Mouse (Mus musculus) midbrain, embryonic 15.5 days (tissue): ENCODE results near the gene Slc13a4. TPM values are rescaled to one million over a fixed set of nuclear protein-coding genes. Genes with fewer than 3 reads are reported as not detected.

Experiments
- ATAC-seq: fragments of 200-750 bp; cut with Nextera tagmentation; replicated peaks from 2 replicates; pipeline ENCODE4 v1.8.0; 2017; ENCODE audit warnings: moderate TSS enrichment
- H3K27ac ChIP-seq: fragments of 300-500 bp; sonication (generic); 2 replicates; pipeline ENCODE4 v1.5.1; 2015; ENCODE audit warnings: mild to moderate bottlenecking, inconsistent platforms
- H3K27me3 ChIP-seq: fragments of 300-500 bp; sonication (generic); replicated peaks from 2 replicates; pipeline ENCODE4 v1.6.1; 2015; ENCODE audit warnings: inconsistent platforms
- H3K36me3 ChIP-seq: fragments of 300-500 bp; sonication (generic); replicated peaks from 2 replicates; pipeline ENCODE4 v1.6.1; 2015; ENCODE audit warnings: inconsistent platforms
- H3K4me1 ChIP-seq: fragments of 300-500 bp; sonication (generic); 2 replicates; pipeline ENCODE4 v1.6.1; 2015; ENCODE audit warnings: inconsistent platforms
- H3K4me2 ChIP-seq: fragments of 300-500 bp; sonication (generic); 2 replicates; pipeline ENCODE4 v1.6.1; 2015; ENCODE audit warnings: inconsistent platforms, mild to moderate bottlenecking, moderate library complexity
- H3K4me3 ChIP-seq: fragments of 300-500 bp; sonication (generic); 2 replicates; pipeline ENCODE4 v1.5.1; 2015; ENCODE audit warnings: mild to moderate bottlenecking, inconsistent platforms
- H3K9ac ChIP-seq: fragments of 300-500 bp; sonication (generic); 2 replicates; pipeline ENCODE4 v1.6.1; 2015; ENCODE audit warnings: mild to moderate bottlenecking, inconsistent platforms
- H3K9me3 ChIP-seq: fragments of 300-500 bp; sonication (generic); 2 replicates; pipeline ENCODE4 v1.6.1; 2016; ENCODE audit warnings: inconsistent platforms
- WGBS: fragments of 180-500 bp; shearing (Covaris S2); methylation state at CpG from one replicate; pipeline ENCODE4 v1.1.7; 2015; ENCODE audit warnings: mixed read lengths; 5-methylcytosine and 5-hydroxymethylcytosine counted together
- polyA plus RNA-seq: library from polyadenylated mRNA; unstranded; fragments of >200 nt; fragmentation: Nextera tagmentation; extraction: Ambion mirVana; gene quantifications from 2 replicates; pipeline ENCODE4 v1.2.1, GENCODE M21; 2015

Slc13a4 gene
- polyA plus RNA-seq, 1 experiment from 2014 or later, result 11.2 TPM

DNA sequence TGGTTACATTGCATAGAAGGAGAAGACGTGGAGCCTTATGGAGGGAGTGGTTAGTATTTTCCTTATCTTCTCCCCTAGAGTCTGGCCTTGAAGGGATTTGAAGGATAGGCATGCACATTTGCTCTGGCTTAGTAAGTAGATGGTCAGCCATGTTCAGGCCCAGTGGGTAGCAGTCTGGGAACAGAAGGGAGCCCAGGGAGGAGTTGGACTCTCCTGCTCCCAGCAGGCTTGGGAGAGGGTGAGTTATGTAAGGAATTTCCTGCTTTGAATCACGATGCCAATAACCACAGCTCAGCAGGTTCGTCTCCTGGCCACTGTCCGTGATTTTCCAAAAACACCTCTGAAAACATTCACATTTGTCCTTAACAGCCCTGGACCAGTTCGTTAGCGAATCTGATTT, 22.9 kb upstream of the Slc13a4 start:
- H3K27me3 ChIP-seq, result no peaks in the 10 kb centered on the region
- WGBS, result 71% methylated on average over 6 of the region's 6 CpGs

DNA sequence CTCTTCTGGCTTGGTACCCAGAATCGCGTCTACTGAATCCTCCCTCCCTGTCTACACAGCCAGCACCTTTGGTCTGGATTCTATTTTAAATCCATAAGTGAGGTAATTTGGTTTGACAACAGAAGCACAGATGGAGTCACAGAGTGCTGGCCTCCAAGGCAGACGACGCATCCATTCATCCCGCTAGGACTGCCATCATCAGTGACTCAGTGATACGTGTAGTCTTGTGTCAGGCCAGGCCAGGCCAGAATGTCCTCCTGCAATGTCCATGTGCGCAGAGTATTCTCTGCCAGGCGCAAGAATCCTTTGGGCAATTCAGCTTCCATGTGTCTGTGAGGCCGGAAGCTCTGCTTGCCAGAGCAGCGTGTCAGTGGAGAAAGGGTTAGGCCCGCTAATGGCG, 22.0 kb upstream of the Slc13a4 start:
- Histone ChIP-seq H3K9ac (no peak overlapping the region), H3K27ac (no peak overlapping the region), H3K4me2 (no peak overlapping the region), H3K9me3 (no peaks in the 10 kb centered on the region), H3K4me3 (no peak overlapping the region), H3K4me1 (no peaks in the 10 kb centered on the region), H3K27me3 (no peaks in the 10 kb centered on the region), H3K36me3 (no peaks in the 10 kb centered on the region)
- ATAC-seq, result no peak
- WGBS, result 95% methylated on average over 12 of the region's 12 CpGs

More for the DNA sequence above, 22.9 kb upstream of the Slc13a4 start:
- Histone ChIP-seq H3K9me3 (no peaks in the 10 kb centered on the region), H3K9ac (no peak overlapping the region), H3K27ac (no peak overlapping the region), H3K4me1 (no peaks in the 10 kb centered on the region), H3K4me2 (no peak overlapping the region), H3K4me3 (no peak overlapping the region), H3K36me3 (no peaks in the 10 kb centered on the region)
- ATAC-seq, result no peak

DNA sequence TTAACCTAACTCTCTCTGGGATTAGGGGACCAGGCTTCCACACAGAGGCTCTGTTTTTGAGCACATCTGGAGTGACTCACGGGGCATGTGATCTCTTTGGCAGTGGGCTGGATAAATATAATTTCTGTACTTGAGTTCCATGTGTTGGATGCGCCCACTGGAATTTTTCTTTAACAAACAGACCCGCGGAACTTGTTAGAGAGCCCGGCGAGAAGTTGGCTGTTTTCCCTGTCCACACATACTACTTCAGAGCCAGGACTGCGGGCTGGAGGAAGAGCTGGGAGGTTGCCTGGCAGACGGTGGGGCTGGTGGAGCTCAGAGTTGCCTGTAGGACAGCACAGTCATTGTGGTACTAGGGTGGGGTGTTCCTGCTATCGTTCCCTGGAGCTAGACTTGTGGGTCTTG, 18.2 kb upstream of the Slc13a4 start, which contains the start of gene Fam180a:
Gene Fam180a (minus strand): TSS at position 31 of the 405 bp plus-strand sequence.
- no peak within 1 kb of the TSS for H3K4me3 ChIP-seq
- no peaks in the 10 kb centered on the region for H3K36me3 ChIP-seq
- ATAC-seq, result no peak
- 80% methylated on average over 9 of the region's 9 CpGs for WGBS
- H3K9me3 ChIP-seq, result no peaks in the 10 kb centered on the region
- H3K27me3 ChIP-seq, result no peaks in the 10 kb centered on the region
- no peak within 1 kb of the TSS for H3K27ac ChIP-seq
- no peak within 1 kb of the TSS for H3K4me2 ChIP-seq
- no peak within 1 kb of the TSS for H3K9ac ChIP-seq
- no peaks in the 10 kb centered on the region for H3K4me1 ChIP-seq

DNA sequence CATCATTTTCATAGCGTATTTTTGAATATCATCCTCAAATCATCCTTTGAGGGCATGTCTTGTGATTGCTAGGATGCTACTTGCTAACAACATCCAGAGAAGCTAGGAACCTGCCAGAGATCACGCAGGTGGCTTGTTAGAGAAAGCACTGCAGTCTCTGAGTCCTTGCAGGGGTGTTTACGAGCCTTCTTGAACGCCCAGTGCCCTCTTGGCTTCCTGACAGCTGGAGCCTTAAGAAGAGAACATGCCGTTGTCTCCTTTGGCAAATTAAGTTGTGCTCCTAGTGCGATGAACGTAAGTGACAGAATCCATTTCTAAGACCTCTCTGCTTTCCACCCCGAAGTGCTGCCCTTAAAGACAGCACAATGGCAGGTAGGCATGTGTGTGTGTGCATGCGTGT, 16.4 kb upstream of the Slc13a4 start:
- 64% methylated on average over 9 of the region's 9 CpGs for WGBS
- H3K36me3 ChIP-seq, result no peaks in the 10 kb centered on the region
- H3K9me3 ChIP-seq, result no peaks in the 10 kb centered on the region
- no peak overlapping the region for H3K4me3 ChIP-seq
- ATAC-seq, result no peak
- H3K9ac ChIP-seq, result no peak overlapping the region
- no peak overlapping the region for H3K27ac ChIP-seq
- no peaks in the 10 kb centered on the region for H3K27me3 ChIP-seq
- no peak overlapping the region for H3K4me2 ChIP-seq
- H3K4me1 ChIP-seq, result no peaks in the 10 kb centered on the region

DNA sequence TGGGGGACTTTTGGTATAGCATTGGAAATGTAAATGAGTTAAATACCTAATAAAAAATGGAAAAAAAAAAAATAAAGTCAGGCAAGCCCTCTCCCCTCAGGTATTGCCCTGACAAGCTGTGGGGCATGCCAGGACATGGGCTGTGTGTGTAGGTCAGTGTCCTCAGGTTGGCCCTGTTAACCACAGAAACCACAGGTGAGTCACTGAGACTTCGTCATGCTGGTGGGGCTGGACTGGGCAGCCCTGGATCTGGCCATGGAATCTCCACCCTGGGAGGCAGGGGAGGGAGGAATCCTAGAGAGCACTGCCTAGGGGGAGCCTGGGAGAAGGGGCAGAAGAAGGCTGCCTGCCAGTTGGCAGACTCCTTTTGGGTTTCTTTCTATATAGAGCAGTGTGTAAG, 15.1 kb upstream of the Slc13a4 start:
- H3K27ac ChIP-seq, result no peak overlapping the region
- H3K27me3 ChIP-seq, result no peaks in the 10 kb centered on the region
- no peak overlapping the region for H3K9ac ChIP-seq
- WGBS, result 91% methylated on average over 1 of the region's 1 CpGs
- H3K4me1 ChIP-seq, result no peaks in the 10 kb centered on the region
- no peaks in the 10 kb centered on the region for H3K36me3 ChIP-seq
- no peaks in the 10 kb centered on the region for H3K9me3 ChIP-seq
- H3K4me3 ChIP-seq, result no peak overlapping the region
- no peak overlapping the region for H3K4me2 ChIP-seq
- ATAC-seq, result no peak

DNA sequence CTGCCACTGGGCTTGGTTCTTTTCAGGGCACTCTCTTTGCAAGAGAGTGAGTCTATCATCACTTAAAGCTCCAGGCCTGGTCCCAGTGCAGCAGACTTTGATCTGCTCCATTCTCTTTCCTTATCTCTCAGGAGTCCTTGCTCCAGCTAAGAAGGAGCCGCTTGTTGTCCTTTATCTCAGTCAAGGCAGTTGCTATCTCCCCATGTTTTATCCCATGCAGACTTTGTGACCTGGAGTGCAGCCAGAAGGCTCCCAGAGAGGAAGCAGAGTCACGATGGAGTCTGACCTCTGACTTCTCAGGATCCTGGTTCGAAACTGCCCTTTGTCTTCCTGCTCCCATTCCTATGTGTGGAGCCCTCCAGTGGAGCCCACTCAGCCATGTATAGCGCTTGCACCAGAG, 13.2 kb upstream of the Slc13a4 start:
- H3K4me3 ChIP-seq, result no peak overlapping the region
- no peak overlapping the region for H3K9ac ChIP-seq
- H3K27me3 ChIP-seq, result no peaks in the 10 kb centered on the region
- no peaks in the 10 kb centered on the region for H3K4me1 ChIP-seq
- no peaks in the 10 kb centered on the region for H3K9me3 ChIP-seq
- no peak overlapping the region for H3K4me2 ChIP-seq
- WGBS, result 95% methylated on average over 4 of the region's 4 CpGs
- H3K27ac ChIP-seq, result no peak overlapping the region
- ATAC-seq, result no peak
- no peaks in the 10 kb centered on the region for H3K36me3 ChIP-seq

DNA sequence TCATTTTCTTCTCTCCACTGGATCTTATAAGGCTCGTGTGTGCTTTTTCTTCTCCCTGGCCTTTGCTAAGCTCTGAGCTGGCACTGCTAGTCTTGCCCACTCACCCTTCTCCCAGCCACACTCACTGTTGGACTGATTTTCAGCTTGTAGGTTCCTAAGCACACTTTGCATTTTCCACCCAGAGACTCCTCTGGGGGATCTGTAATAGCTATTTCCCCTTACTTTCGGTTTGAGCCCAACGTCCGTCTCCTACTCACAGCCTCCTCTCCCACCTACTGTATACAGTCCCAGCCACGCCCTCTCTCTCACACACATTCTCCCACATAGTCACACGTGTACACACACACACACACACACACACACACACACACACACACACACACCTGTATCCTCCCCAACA, 11.9 kb upstream of the Slc13a4 start:
- H3K27ac ChIP-seq, result no peak overlapping the region

DNA sequence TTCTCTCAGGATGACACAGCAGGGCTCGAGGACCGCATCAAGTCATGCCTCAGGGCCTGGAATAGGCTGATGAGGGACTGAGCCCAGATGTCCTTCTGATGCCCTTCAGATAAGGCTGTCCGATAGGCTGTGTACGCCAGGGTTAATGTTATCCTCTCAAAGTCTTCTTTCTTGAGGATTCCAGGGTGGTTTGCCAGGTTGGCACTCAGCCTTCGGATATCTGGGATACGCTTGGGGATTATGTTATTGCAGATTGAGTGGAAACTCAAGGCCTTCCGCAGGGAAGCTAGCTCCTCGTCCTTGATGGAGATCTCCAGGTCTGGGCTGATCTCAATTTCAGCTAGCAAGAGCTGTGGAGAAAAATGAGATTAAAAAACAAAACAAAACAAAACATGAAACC, 5.6 kb upstream of the Slc13a4 start:
- H3K9me3 ChIP-seq, result no peaks in the 10 kb centered on the region
- no peak overlapping the region for H3K4me2 ChIP-seq
- no peak for ATAC-seq
- 96% methylated on average over 8 of the region's 8 CpGs for WGBS
- H3K9ac ChIP-seq, result no peak overlapping the region
- H3K36me3 ChIP-seq, result no peaks in the 10 kb centered on the region
- no peak overlapping the region for H3K27ac ChIP-seq
- no peaks in the 10 kb centered on the region for H3K27me3 ChIP-seq
- no peak overlapping the region for H3K4me3 ChIP-seq
- H3K4me1 ChIP-seq, result no peaks in the 10 kb centered on the region

More for the DNA sequence above, 11.9 kb upstream of the Slc13a4 start:
- Histone ChIP-seq H3K27me3 (no peaks in the 10 kb centered on the region), H3K4me3 (no peak overlapping the region), H3K4me2 (no peak overlapping the region), H3K9me3 (no peaks in the 10 kb centered on the region), H3K9ac (no peak overlapping the region), H3K36me3 (no peaks in the 10 kb centered on the region), H3K4me1 (no peaks in the 10 kb centered on the region)
- 81% methylated on average over 6 of the region's 6 CpGs for WGBS
- no peak for ATAC-seq

DNA sequence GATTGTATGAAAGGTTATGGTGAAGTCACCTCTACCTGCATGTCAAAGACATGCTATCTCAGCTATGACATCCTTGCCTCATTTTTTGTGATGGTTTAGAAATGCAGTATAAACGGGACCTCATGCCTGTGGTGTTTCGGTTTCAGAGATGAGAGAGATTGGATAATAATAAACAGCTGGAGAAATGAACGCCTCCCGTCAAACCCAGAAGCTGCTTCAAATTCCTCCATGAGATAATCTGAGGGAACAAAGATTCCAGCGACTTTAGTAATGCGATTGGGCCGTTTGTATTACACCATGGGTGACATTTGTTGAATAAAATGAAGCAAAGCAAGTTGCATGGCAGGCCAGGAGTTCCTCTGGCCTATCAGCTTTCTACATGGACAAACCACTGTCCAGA, 1.5 kb upstream of the Slc13a4 start:
- Histone ChIP-seq H3K36me3 (no peaks in the 10 kb centered on the region), H3K4me1 (no peaks in the 10 kb centered on the region), H3K9me3 (no peaks in the 10 kb centered on the region), H3K4me3 (no peak overlapping the region), H3K27ac (no peak overlapping the region), H3K27me3 (no peaks in the 10 kb centered on the region), H3K9ac (no peak overlapping the region), H3K4me2 (no peak overlapping the region)
- ATAC-seq, result no peak
- WGBS, result 79% methylated on average over 7 of the region's 7 CpGs

DNA sequence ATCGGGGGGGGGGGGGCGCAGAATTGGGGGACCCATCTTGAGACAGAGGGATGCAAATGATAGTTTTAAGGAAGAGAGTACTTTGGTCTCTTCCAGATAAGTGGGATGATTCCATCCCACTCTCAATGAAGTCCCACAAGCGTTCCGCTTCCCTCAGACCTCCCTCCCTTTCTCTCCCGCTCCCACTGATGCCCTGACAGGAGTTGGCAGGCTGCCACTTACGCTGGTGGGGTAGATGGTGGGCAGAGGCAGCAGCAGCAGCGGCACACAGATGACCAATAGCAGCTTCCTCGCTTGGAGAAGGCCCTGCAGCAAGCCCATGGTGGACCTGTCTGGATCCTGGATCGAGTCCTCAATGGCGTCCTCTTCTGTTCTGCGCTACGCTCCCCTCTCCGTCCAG, 795 bp downstream of the Slc13a4 start:
- H3K4me1 ChIP-seq, result no peaks in the 10 kb centered on the region
- 71% methylated on average over 13 of the region's 13 CpGs for WGBS
- no peak overlapping the region for H3K4me3 ChIP-seq
- no peaks in the 10 kb centered on the region for H3K9me3 ChIP-seq
- H3K4me2 ChIP-seq, result no peak overlapping the region
- no peak overlapping the region for H3K27ac ChIP-seq
- no peak overlapping the region for H3K9ac ChIP-seq
- no peaks in the 10 kb centered on the region for H3K27me3 ChIP-seq
- H3K36me3 ChIP-seq, result no peaks in the 10 kb centered on the region
- ATAC-seq, result no peak

DNA sequence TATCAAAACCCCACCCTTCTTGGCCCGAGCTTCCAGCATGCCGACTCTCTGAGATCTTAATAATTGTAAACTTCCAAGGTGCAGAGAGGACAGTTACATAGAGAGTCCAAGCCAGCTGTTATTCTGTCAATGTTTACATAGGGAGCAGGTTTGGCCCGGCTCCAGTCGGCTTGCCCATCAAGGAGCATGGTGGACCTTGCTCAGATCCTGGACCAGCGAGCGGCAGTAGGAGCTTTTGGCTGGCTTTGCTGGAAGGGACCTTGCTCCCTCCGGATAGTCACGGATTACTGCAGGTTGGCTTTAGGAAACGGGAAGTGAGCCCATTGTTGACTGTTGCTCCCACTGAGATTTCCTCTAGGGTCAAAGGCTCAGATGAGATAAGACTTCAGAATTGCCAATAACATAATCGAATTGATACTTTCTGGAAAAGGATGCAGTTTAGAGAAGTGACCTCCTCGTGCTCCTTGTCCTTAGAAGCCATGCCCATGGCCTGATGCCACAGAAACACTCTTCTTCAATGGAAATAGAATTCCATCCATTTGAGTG, 4.5 kb downstream of the Slc13a4 start:
- Histone ChIP-seq H3K27me3 (no peaks in the 10 kb centered on the region), H3K4me2 (no peak overlapping the region), H3K9ac (no peak overlapping the region), H3K27ac (no peak overlapping the region), H3K36me3 (no peaks in the 10 kb centered on the region), H3K9me3 (no peaks in the 10 kb centered on the region), H3K4me1 (no peaks in the 10 kb centered on the region), H3K4me3 (no peak overlapping the region)
- 80% methylated on average over 11 of the region's 11 CpGs for WGBS
- no peak for ATAC-seq

DNA sequence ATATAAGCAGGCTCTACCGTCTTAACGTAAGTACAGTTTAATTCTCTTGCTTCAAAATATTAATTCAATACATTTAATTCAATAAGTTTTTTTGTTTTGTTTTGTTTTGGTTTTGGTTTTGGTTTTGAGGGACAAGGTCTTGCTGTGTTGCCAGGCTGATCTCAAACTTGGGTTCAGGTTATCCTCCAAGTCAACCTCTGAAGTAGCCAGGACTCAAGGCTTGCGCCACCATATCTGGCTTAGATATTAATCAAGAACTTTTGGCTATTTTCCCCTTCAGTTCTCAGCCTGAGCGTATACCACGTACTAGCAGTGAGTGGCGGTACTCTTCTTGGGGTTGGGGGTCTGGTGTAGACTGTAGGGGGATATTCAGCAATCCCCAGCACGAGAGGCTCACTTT, 5.3 kb downstream of the Slc13a4 start:
- Histone ChIP-seq H3K4me3 (no peak overlapping the region), H3K4me2 (no peak overlapping the region), H3K4me1 (no peaks in the 10 kb centered on the region), H3K36me3 (no peaks in the 10 kb centered on the region), H3K9ac (no peak overlapping the region), H3K9me3 (no peaks in the 10 kb centered on the region), H3K27ac (no peak overlapping the region), H3K27me3 (no peaks in the 10 kb centered on the region)
- 95% methylated on average over 7 of the region's 7 CpGs for WGBS
- ATAC-seq, result no peak

DNA sequence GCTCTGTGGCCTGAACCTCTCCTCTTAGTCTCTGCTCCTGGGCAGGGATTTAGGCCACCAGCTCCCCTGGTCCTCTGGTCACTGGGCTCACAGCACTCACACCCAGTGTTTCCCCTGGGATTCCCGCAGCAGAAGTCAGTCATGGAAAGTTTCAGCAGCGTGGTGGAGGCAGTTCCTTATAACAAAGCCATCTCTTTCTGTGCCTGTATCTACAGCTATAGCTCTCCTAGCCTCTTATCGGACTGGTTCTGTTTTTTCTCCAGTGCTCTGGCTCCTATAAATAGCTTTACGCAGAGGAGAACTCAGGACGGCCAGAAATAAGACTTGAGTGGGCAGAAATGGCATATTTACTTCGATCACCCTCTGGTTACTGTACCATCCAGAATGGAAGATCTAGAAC, 9.6 kb downstream of the Slc13a4 start:
- Histone ChIP-seq H3K9ac (no peak overlapping the region), H3K27me3 (no peaks in the 10 kb centered on the region), H3K4me3 (no peak overlapping the region), H3K36me3 (no peaks in the 10 kb centered on the region), H3K4me2 (no peak overlapping the region), H3K4me1 (no peaks in the 10 kb centered on the region), H3K9me3 (no peaks in the 10 kb centered on the region), H3K27ac (no peak overlapping the region)
- no peak for ATAC-seq
- 87% methylated on average over 6 of the region's 6 CpGs for WGBS
